Mouse (Mus musculus) T-helper 1 cell (primary cell): ENCODE data around the gene Pla1a.
"Not testable (repeated sequence)": the region's sequence is repeated elsewhere in the genome, so short reads cannot be mapped to it uniquely, and the experiment has no call there.

Source experiments
- in situ Hi-C: fragments of 300-600 bp; cut with MboI, MseI; formaldehyde crosslinking; loops from one replicate; pipeline ENCODE4 v1.15.1; 2025; ENCODE audit warnings: high pct_unique_total_duplicates

Pla1a gene

GRCm38 (mm10) chr16:38458600-38459280 is 25.8 kb upstream of the Pla1a start:
- in situ Hi-C loops: no loop called here

GRCm38 (mm10) chr16:38456812-38457567 is 24.0 kb upstream of the Pla1a start:
- in situ Hi-C loops: no loop called here

GRCm38 (mm10) chr16:38455511-38456418 is 22.8 kb upstream of the Pla1a start, which contains the start of gene Cd80:
Gene Cd80, plus strand, starts transcription at chr16:38455561.
- in situ Hi-C loops: no loop called here

- in situ Hi-C loops: no loop called here
These were observed 21.7 kb upstream of the Pla1a start for GRCm38 (mm10) chr16:38454533-38455254.

- in situ Hi-C loops: no loop called here
These were observed 21.0 kb upstream of the Pla1a start for GRCm38 (mm10) chr16:38453952-38454351.

GRCm38 (mm10) chr16:38453203-38453553 is 20.2 kb upstream of the Pla1a start:
- in situ Hi-C loops: no loop called here

GRCm38 (mm10) chr16:38452442-38453202 is 19.7 kb upstream of the Pla1a start, which contains the start of gene Adprh:
Gene Adprh, minus strand, starts transcription at chr16:38452703.
- in situ Hi-C loops: no loop called here

GRCm38 (mm10) chr16:38451421-38452205 is 18.7 kb upstream of the Pla1a start:
- in situ Hi-C loops: no loop called here

GRCm38 (mm10) chr16:38450707-38451106 is 17.8 kb upstream of the Pla1a start:
- in situ Hi-C loops: no loop called here

- in situ Hi-C loops: no loop called here
These were observed 15.5 kb upstream of the Pla1a start for GRCm38 (mm10) chr16:38448458-38448857.

GRCm38 (mm10) chr16:38447366-38447765 is 14.4 kb upstream of the Pla1a start:
- in situ Hi-C loops: no loop called here

- in situ Hi-C loops: not testable (repeated sequence)
These were observed 13.2 kb upstream of the Pla1a start for GRCm38 (mm10) chr16:38446141-38446540.

GRCm38 (mm10) chr16:38445576-38445975 is 12.6 kb upstream of the Pla1a start:
- in situ Hi-C loops: no loop called here

GRCm38 (mm10) chr16:38445046-38445445 is 12.1 kb upstream of the Pla1a start:
- in situ Hi-C loops: no loop called here

- in situ Hi-C loops: no loop called here
These were observed 10.9 kb upstream of the Pla1a start for GRCm38 (mm10) chr16:38443721-38444464.

GRCm38 (mm10) chr16:38442216-38442615 is 9.3 kb upstream of the Pla1a start:
- in situ Hi-C loops: no loop called here

GRCm38 (mm10) chr16:38441611-38442010 is 8.7 kb upstream of the Pla1a start:
- in situ Hi-C loops: no loop called here

GRCm38 (mm10) chr16:38440403-38440802 is 7.5 kb upstream of the Pla1a start:
- in situ Hi-C loops: no loop called here

GRCm38 (mm10) chr16:38439190-38439589 is 6.2 kb upstream of the Pla1a start:
- in situ Hi-C loops: no loop called here
